Mouse (Mus musculus) stomach, embryonic 16.5 days (tissue): Measurements from ENCODE around the gene Ano4. TPM values are rescaled to one million over a fixed set of nuclear protein-coding genes. Genes with fewer than 3 reads are reported as not detected.

ENCODE experiments used
- ATAC-seq: fragments of 200-750 bp; cut with Nextera tagmentation; 2 replicates; pipeline ENCODE4 v1.8.0; 2017; ENCODE audit warnings: moderate number of reproducible peaks, moderate TSS enrichment; ENCODE audit not compliant: insufficient read depth, low FRiP score
- H3K27ac ChIP-seq: fragments of 300-500 bp; sonication (generic); 2 replicates; pipeline ENCODE4 v1.5.1; 2014; ENCODE audit warnings: low read length
- H3K27me3 ChIP-seq: fragments of 300-500 bp; sonication (generic); 2 replicates; pipeline ENCODE4 v1.6.1; 2014; ENCODE audit warnings: low read length, control low read depth, mixed read lengths; ENCODE audit not compliant: control insufficient read depth, insufficient read depth
- H3K36me3 ChIP-seq: fragments of 300-500 bp; sonication (generic); 2 replicates; pipeline ENCODE4 v1.6.1; 2014; ENCODE audit warnings: low read length; ENCODE audit not compliant: control insufficient read depth, insufficient read depth
- H3K4me1 ChIP-seq: fragments of 300-500 bp; sonication (generic); 2 replicates; pipeline ENCODE4 v1.6.1; 2014; ENCODE audit warnings: low read length, control low read depth, mixed read lengths; ENCODE audit not compliant: control insufficient read depth, insufficient read depth
- H3K4me2 ChIP-seq: fragments of 300-500 bp; sonication (generic); 2 replicates; pipeline ENCODE4 v1.6.1; 2014; ENCODE audit warnings: low read depth, low read length, mixed read lengths
- H3K4me3 ChIP-seq: fragments of 300-500 bp; sonication (generic); replicated peaks from 2 replicates; pipeline ENCODE4 v1.5.1; 2014; ENCODE audit warnings: mild to moderate bottlenecking, low read length
- H3K9ac ChIP-seq: fragments of 300-500 bp; sonication (generic); 2 replicates; pipeline ENCODE4 v1.6.1; 2014; ENCODE audit warnings: low read length
- H3K9me3 ChIP-seq: fragments of 300-500 bp; sonication (generic); replicated peaks from 2 replicates; pipeline ENCODE4 v1.6.1; 2016; ENCODE audit warnings: low read length, control low read depth; ENCODE audit not compliant: control insufficient read depth
- WGBS: fragments of 180-500 bp; shearing (Covaris S2); extraction: QIAGEN DNeasy Blood & Tissue Kit; methylation state at CpG from one replicate; pipeline ENCODE4 v1.1.7; 2014; 5-methylcytosine and 5-hydroxymethylcytosine counted together
- polyA plus RNA-seq: library from polyadenylated mRNA; unstranded; fragments of >200 nt; fragmentation: Nextera tagmentation; extraction: Ambion mirVana; gene quantifications from 2 replicates; pipeline ENCODE4 v1.2.1, GENCODE M21; 2015

Ano4 gene
- polyA plus RNA-seq, 1 experiment from 2014 or later = 0.90 TPM

GRCm38 (mm10) chr10:89257457-89258381, 86.8 kb downstream of the Ano4 start:
- Histone ChIP-seq H3K4me3 (peak overlapping the region; percentile 32), H3K27me3 (no peaks in the 10 kb centered on the region), H3K27ac (no peak overlapping the region), H3K36me3 (no peaks in the 10 kb centered on the region), H3K4me1 (peaks cover 11% of the 10 kb centered on the region; the same call in 1 of the 2 replicates), H3K9me3 (no peaks in the 10 kb centered on the region), H3K9ac (peak overlapping the region; percentile 6; the same call in 1 of the 2 replicates), H3K4me2 (peak overlapping the region; percentile 44)
- ATAC-seq = no peak
- 6% methylated on average over 16 of the region's 16 CpGs for WGBS

- Histone ChIP-seq H3K4me1 (peaks cover 11% of the 10 kb centered on the region; the same call in 1 of the 2 replicates), H3K9ac (peak overlapping the region; percentile 6; the same call in 1 of the 2 replicates), H3K27ac (no peak overlapping the region), H3K9me3 (no peaks in the 10 kb centered on the region), H3K4me2 (peak overlapping the region; percentile 44), H3K4me3 (peak overlapping the region; percentile 32), H3K36me3 (no peaks in the 10 kb centered on the region), H3K27me3 (no peaks in the 10 kb centered on the region)
- WGBS = 4% methylated on average over 17 of the region's 17 CpGs
- peak; percentile 69; the same call in 1 of the 2 replicates for ATAC-seq
Observed at GRCm38 (mm10) chr10:89256762-89257456, 87.7 kb downstream of the Ano4 start.

DNA sequence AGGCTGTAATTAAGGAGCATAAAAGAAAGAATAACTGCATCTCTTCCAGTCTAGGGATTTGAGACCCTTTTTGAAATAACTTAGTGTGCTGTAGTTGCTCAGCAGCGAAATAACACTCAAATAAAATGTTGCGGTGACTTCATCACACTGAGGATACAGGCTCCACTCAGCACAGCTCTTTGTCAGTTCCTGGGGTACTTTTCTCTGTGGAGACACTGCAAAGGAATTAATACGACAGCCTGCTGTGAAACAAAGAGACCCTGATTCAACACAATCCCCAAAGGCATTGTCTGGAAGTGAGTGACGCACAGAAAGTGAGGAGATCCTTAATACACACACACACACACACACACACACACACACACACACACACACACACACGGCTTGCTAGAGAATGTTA, 89.8 kb downstream of the Ano4 start:
- Histone ChIP-seq H3K4me3 (no peak overlapping the region), H3K27ac (no peak overlapping the region), H3K4me2 (no peak overlapping the region), H3K9ac (no peak overlapping the region), H3K4me1 (peaks cover 11% of the 10 kb centered on the region; the same call in 1 of the 2 replicates), H3K36me3 (no peaks in the 10 kb centered on the region), H3K9me3 (no peaks in the 10 kb centered on the region), H3K27me3 (no peaks in the 10 kb centered on the region)
- ATAC-seq = no peak
- 69% methylated on average over 5 of the region's 5 CpGs for WGBS

GRCm38 (mm10) chr10:89253799-89254198, 90.8 kb downstream of the Ano4 start:
- ATAC-seq = 0 out of 2 replicates have a peak, but pooled peaks have one; percentile 7
- 47% methylated on average over 3 of the region's 3 CpGs for WGBS
- Histone ChIP-seq H3K27ac (no peak overlapping the region), H3K4me3 (no peak overlapping the region), H3K27me3 (no peaks in the 10 kb centered on the region), H3K36me3 (no peaks in the 10 kb centered on the region), H3K4me2 (no peak overlapping the region), H3K4me1 (peaks cover 11% of the 10 kb centered on the region; the same call in 1 of the 2 replicates), H3K9me3 (no peaks in the 10 kb centered on the region), H3K9ac (no peak overlapping the region)

DNA sequence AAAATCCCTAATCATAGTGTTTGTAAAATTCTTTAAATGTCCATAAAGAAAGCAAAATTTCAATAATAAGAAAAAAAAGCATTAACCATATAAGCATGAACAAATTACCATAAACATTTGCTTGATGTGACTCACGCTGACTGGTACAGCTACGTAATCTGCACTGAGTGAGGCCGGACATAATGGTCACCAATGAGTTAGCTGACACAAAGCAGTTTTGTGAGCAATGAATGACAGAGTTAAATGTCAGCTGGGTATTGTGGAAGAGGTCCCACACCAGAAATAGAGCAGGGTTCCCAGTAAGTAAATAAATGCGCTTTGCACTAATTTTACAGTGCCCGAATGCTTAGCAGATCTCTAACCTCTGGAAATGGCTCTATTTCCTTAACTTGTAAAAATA, 91.9 kb downstream of the Ano4 start:
- Histone ChIP-seq H3K4me3 (no peak overlapping the region), H3K27ac (no peak overlapping the region), H3K9me3 (no peaks in the 10 kb centered on the region), H3K9ac (no peak overlapping the region), H3K36me3 (no peaks in the 10 kb centered on the region), H3K27me3 (no peaks in the 10 kb centered on the region), H3K4me1 (peaks cover 7% of the 10 kb centered on the region; the same call in 1 of the 2 replicates), H3K4me2 (no peak overlapping the region)
- ATAC-seq = no peak
- 76% methylated on average over 5 of the region's 5 CpGs for WGBS

DNA sequence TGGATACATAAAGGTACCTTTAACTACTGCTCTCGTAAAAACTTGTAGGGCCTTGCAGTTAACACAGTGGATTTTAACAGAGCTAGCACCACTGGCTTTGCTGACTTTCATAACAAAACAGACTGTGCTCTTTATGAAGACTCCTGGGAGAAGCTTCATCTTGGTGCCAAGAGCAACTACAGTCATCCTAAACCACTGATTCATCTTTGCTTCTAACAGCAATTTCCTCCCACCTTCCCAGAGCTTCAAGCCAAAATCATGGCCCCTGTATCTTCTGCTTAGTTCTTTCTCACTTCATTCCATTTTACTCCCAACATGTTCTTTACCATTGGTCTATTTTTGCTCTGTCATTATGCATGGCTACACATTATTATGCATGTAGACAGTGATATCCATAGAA, 100.8 kb downstream of the Ano4 start:
- Histone ChIP-seq H3K9me3 (no peaks in the 10 kb centered on the region), H3K4me2 (no peak overlapping the region), H3K9ac (no peak overlapping the region), H3K4me1 (no peaks in the 10 kb centered on the region), H3K27me3 (no peaks in the 10 kb centered on the region), H3K4me3 (no peak overlapping the region), H3K36me3 (no peaks in the 10 kb centered on the region), H3K27ac (no peak overlapping the region)
- ATAC-seq = no peak
- WGBS = 89% methylated on average over 1 of the region's 1 CpGs

DNA sequence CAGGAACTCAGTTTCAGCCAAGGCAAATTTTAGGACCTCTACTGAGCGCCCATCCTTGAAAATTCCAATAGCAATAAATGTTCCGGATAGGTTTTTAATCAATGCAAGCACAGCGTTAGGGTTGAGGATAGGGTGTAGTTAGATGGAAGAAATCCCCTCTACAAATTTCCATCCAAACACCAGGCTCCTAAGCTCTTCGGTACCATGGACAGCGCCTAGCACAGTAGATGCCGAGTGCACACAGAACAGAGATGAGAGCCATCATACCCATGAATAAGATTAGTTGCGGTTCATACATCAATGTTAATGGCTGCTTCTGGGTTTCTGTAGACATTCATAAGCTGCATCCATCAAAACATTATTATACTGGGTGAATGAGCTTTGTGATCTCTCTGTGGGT, 120.0 kb downstream of the Ano4 start:
- Histone ChIP-seq H3K9ac (no peak overlapping the region), H3K4me2 (no peak overlapping the region), H3K4me3 (no peak overlapping the region), H3K9me3 (no peaks in the 10 kb centered on the region), H3K27ac (no peak overlapping the region), H3K27me3 (no peaks in the 10 kb centered on the region), H3K36me3 (no peaks in the 10 kb centered on the region), H3K4me1 (no peaks in the 10 kb centered on the region)
- WGBS = 28% methylated on average over 7 of the region's 7 CpGs
- ATAC-seq = no peak

DNA sequence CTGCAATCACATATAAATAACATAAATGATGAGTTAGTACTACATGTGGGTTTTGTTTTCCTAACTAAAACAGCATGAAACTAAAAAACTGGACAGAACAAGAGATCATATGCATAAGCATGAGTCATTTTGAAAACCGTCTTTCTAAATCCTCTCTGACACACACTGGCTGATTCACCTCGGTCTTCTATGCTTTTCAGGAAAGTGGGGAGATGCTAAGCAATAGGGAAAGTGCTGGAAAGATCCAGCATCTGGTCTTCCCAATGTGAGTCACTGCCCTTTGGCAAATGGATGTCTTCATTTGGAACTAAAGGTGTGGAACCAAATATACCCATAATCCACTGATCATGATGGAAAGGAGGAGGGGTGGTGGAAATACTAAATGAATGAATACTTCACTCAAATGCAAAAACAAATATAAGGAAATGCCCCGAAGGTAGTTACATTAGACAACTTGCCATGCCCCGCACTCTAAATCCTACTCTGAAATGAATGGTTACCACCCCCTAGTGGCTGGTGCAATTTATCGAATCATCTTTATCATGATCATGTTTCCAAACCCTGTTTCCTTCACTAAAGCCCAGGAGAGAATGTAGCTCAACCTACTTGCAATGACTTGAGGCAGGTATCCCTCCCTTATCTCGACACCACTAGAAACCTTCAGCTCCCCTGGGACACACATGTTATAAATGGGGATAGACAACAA, 122.1 kb downstream of the Ano4 start:
- ATAC-seq = no peak
- no peaks in the 10 kb centered on the region for H3K27me3 ChIP-seq
- no peak overlapping the region for H3K27ac ChIP-seq
- no peaks in the 10 kb centered on the region for H3K36me3 ChIP-seq
- no peak overlapping the region for H3K9ac ChIP-seq
- 73% methylated on average over 6 of the region's 6 CpGs for WGBS
- no peaks in the 10 kb centered on the region for H3K4me1 ChIP-seq
- H3K9me3 ChIP-seq = no peaks in the 10 kb centered on the region
- no peak overlapping the region for H3K4me2 ChIP-seq
- no peak overlapping the region for H3K4me3 ChIP-seq
